Mouse (Mus musculus) adrenal gland, postnatal 25 days (tissue): ENCODE measurements around the gene Cts6. TPM values are rescaled to one million over a fixed set of nuclear protein-coding genes. Genes with fewer than 3 reads are reported as not detected.
A peak's percentile ranks its signal among the peaks of the same experiment; 100 is the strongest.
"Not testable (repeated sequence)": the region's sequence is repeated elsewhere in the genome, so short reads cannot be mapped to it uniquely, and the experiment has no call there.

Experiments used
- DNase-seq: peaks from one replicate; pipeline ENCODE4 v3.0.0; 2021; ENCODE audit warnings: mixed read lengths
- long read RNA-seq: library from polyadenylated mRNA; stranded (forward); transcript quantifications from one replicate; pipeline ENCODE4 v2.0.0, GENCODE M21; 2021
- total RNA-seq: library from RNA; stranded (reverse); gene quantifications from 2 replicates; pipeline ENCODE4 v1.2.3, GENCODE M21; 2021

The Cts6 gene
- not detected in 2 replicates for total RNA-seq
- long read RNA-seq: 0 reads

- no peak for DNase-seq
Observed at GRCm38 (mm10) chr13:61203310-61203709, at the start of gene Cts6. TSS of gene Cts6 (minus strand) at chr13:61203410.

GRCm38 (mm10) chr13:61241076-61241947 lies 38.1 kb upstream of the Cts6 start:
- peak; percentile 49 for DNase-seq

- not testable (repeated sequence) for DNase-seq
Observed at GRCm38 (mm10) chr13:61185151-61185933, 17.9 kb downstream of the Cts6 start.

GRCm38 (mm10) chr13:61164622-61165021 lies 38.6 kb downstream of the Cts6 start:
- DNase-seq: no peak

GRCm38 (mm10) chr13:61164156-61164555 lies 39.1 kb downstream of the Cts6 start, which contains the start of gene Ctsr:
TSS of gene Ctsr (minus strand) at chr13:61164256.
- no peak for DNase-seq

Other genes starting within 250 kb of the Cts6 start
- gene Ctsj, start 197.5 kb downstream of the Cts6 start, total RNA-seq: not detected in 2 replicates
- not detected in 2 replicates for gene Ctsq, start 162.8 kb downstream of the Cts6 start, total RNA-seq
- not detected in 2 replicates for gene Ctsr, start 39.2 kb downstream of the Cts6 start, total RNA-seq
- gene Cts8, start 51.9 kb upstream of the Cts6 start, total RNA-seq: not detected in 2 replicates
- not detected in 2 replicates for gene Gm49398, start 85.4 kb upstream of the Cts6 start, total RNA-seq
- not detected in 2 replicates for gene Cts7, start 154.8 kb upstream of the Cts6 start, total RNA-seq